ENCODE assay signal across 9 mouse cellular contexts in the genomic region with DNA sequence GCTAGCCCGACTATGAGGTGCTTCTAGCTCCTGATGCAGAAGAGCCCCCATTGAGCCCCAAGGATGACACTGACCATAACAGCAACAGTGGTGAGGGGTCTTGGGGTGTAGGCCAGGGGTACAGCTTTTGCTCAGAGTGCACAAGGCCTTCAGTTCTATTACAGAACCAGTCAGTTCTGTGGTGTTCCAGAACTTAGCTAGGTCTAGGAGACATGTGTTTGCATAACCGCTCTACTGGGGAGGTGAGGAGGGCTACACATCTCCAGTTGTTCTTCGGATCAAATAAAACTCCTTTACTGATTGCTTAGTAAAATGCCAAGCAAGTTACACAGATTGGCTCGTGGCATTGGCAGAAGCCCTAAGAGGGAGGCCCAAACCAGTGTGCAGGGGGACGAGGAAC. TPM values are rescaled to one million over a fixed set of nuclear protein-coding genes. Genes with fewer than 3 reads are reported as not detected.
DNase-seq lines count a peak whose midpoint lies in the region; ATAC-seq lines count a peak whose summit lies in the region.
"Had no signal": no experiment of that assay in that cellular context is flagged by ENCODE, and none has a peak within 500 bp of the region (broad histone marks: within the 10 kb centered on the region; RNA-seq: fewer than 3 reads in every experiment).

Gene 4930451I11Rik, minus strand, starts transcription at position 101 of the 400 bp plus-strand sequence.

- no peaks in the 10 kb centered on the region for H3K36me3 ChIP-seq in kidney, embryonic 16.5 days (ENCODE audit: insufficient read depth, low read length)
- no peaks in the 10 kb centered on the region for H3K36me3 ChIP-seq in embryonic facial prominence, embryonic 12.5 days
- H3K36me3 ChIP-seq in hindbrain, embryonic 15.5 days: no peaks in the 10 kb centered on the region
- H3K36me3 ChIP-seq in midbrain, embryonic 16.5 days (ENCODE audit: control insufficient read depth, insufficient read depth, low read length): peaks cover 4% of the 10 kb centered on the region; the same call in 1 of the 2 replicates

- no peaks in the 10 kb centered on the region for H3K9me3 ChIP-seq in kidney, embryonic 16.5 days (ENCODE audit: low read length)
- peaks cover 3% of the 10 kb centered on the region; the same call in 1 of the 2 replicates for H3K9me3 ChIP-seq in embryonic facial prominence, embryonic 12.5 days
- H3K9me3 ChIP-seq in hindbrain, embryonic 15.5 days: no peaks in the 10 kb centered on the region
- H3K9me3 ChIP-seq in midbrain, embryonic 16.5 days (replicated peaks; ENCODE audit: control insufficient read depth, low read length, poor library complexity, severe bottlenecking): no peaks in the 10 kb centered on the region

- H3K27ac ChIP-seq in kidney, embryonic 16.5 days (ENCODE audit: low read length): no peak within 1 kb of the TSS
- H3K27ac ChIP-seq in embryonic facial prominence, embryonic 12.5 days: no peak within 1 kb of the TSS
- H3K27ac ChIP-seq in hindbrain, embryonic 15.5 days (replicated peaks): 0 out of 2 replicates have a peak within 1 kb of the TSS, but pooled peaks have one; percentile 54
- H3K27ac ChIP-seq in midbrain, embryonic 16.5 days (ENCODE audit: low read length): 0 out of 2 replicates have a peak within 1 kb of the TSS, but pooled peaks have one; percentile 37

- H3K27me3 ChIP-seq in kidney, embryonic 16.5 days (ENCODE audit: insufficient read depth, low read length): peaks cover 2% of the 10 kb centered on the region; the same call in 1 of the 2 replicates
- H3K27me3 ChIP-seq in embryonic facial prominence, embryonic 12.5 days: peaks cover 26% of the 10 kb centered on the region
- H3K27me3 ChIP-seq in hindbrain, embryonic 15.5 days: no peaks in the 10 kb centered on the region
- no peaks in the 10 kb centered on the region for H3K27me3 ChIP-seq in midbrain, embryonic 16.5 days (ENCODE audit: control insufficient read depth, insufficient read depth, low read depth, low read length)

- peak within 1 kb of the TSS; percentile 52; the same call in 1 of the 2 replicates for H3K9ac ChIP-seq in kidney, embryonic 16.5 days (replicated peaks; ENCODE audit: low read length)
- H3K9ac ChIP-seq in embryonic facial prominence, embryonic 12.5 days: no peak within 1 kb of the TSS
- H3K9ac ChIP-seq in hindbrain, embryonic 15.5 days: no peak within 1 kb of the TSS
- peak within 1 kb of the TSS; percentile 38 for H3K9ac ChIP-seq in midbrain, embryonic 16.5 days (ENCODE audit: low read depth, low read length)

- WGBS in kidney, embryonic 16.5 days: 57% methylated on average over 5 of the region's 5 CpGs
- WGBS in embryonic facial prominence, embryonic 12.5 days: 58% methylated on average over 5 of the region's 5 CpGs
- WGBS in hindbrain, embryonic 15.5 days: 53% methylated on average over 5 of the region's 5 CpGs
- WGBS in midbrain, embryonic 16.5 days: 57% methylated on average over 5 of the region's 5 CpGs

- ATAC-seq in kidney, embryonic 16.5 days (ENCODE audit: low FRiP score, low TSS enrichment): peak; percentile 8; the same call in 1 of the 2 replicates
- ATAC-seq in embryonic facial prominence, embryonic 12.5 days (ENCODE audit: insufficient number of reproducible peaks, insufficient read depth, low FRiP score, low TSS enrichment): no peak
- ATAC-seq in hindbrain, embryonic 15.5 days (ENCODE audit: low FRiP score, low read depth): 0 out of 2 replicates have a peak, but pooled peaks have one; percentile 10
- ATAC-seq in midbrain, embryonic 16.5 days: 0 out of 2 replicates have a peak, but pooled peaks have one; percentile 21

- peak within 1 kb of the TSS; percentile 38 for H3K4me3 ChIP-seq in kidney, embryonic 16.5 days (ENCODE audit: low read length)
- peak within 1 kb of the TSS; percentile 23 for H3K4me3 ChIP-seq in embryonic facial prominence, embryonic 12.5 days
- peak within 1 kb of the TSS; percentile 27 for H3K4me3 ChIP-seq in hindbrain, embryonic 15.5 days
- H3K4me3 ChIP-seq in midbrain, embryonic 16.5 days (ENCODE audit: low read depth, low read length): peak within 1 kb of the TSS; percentile 29

- peak within 1 kb of the TSS; percentile 53 for H3K4me2 ChIP-seq in kidney, embryonic 16.5 days (replicated peaks; ENCODE audit: low read depth, low read length)
- H3K4me2 ChIP-seq in embryonic facial prominence, embryonic 12.5 days (replicated peaks): peak within 1 kb of the TSS; percentile 49
- H3K4me2 ChIP-seq in hindbrain, embryonic 15.5 days: peak within 1 kb of the TSS; percentile 61
- peak within 1 kb of the TSS; percentile 63 for H3K4me2 ChIP-seq in midbrain, embryonic 16.5 days (ENCODE audit: low read length)

- no peak for DNase-seq in kidney, postnatal 36 days
- no peak for DNase-seq in thymus, postnatal 36 days
- DNase-seq in gastrocnemius, adult 8-10 months (ENCODE audit: low spot score in 2 of 2): no peak
- no peak for DNase-seq in adrenal gland, postnatal 10 days

- H3K4me1 ChIP-seq in kidney, embryonic 16.5 days (ENCODE audit: insufficient read depth, low read length): peaks cover 13% of the 10 kb centered on the region
- peaks cover 5% of the 10 kb centered on the region; the same call in 1 of the 2 replicates for H3K4me1 ChIP-seq in embryonic facial prominence, embryonic 12.5 days
- H3K4me1 ChIP-seq in hindbrain, embryonic 15.5 days (replicated peaks): peaks cover 25% of the 10 kb centered on the region
- H3K4me1 ChIP-seq in midbrain, embryonic 16.5 days (ENCODE audit: control insufficient read depth, insufficient read depth, low read length): peaks cover 4% of the 10 kb centered on the region; the same call in 1 of the 2 replicates

RNA-seq across cellular contexts. Expression of gene 4930451I11Rik, which starts in this region (rescaled TPM):
- polyA plus RNA-seq in kidney, embryonic 16.5 days (2015; fragmentation: Nextera tagmentation; extraction: Ambion mirVana): not detected in 2 replicates
- not detected in 2 replicates for polyA plus RNA-seq in embryonic facial prominence, embryonic 12.5 days (2016; fragmentation: Nextera tagmentation; extraction: Ambion mirVana)
- 0.43 TPM in 1 of 2 replicates, not detected in the other for polyA plus RNA-seq in hindbrain, embryonic 15.5 days (2015; fragmentation: Nextera tagmentation; extraction: Ambion mirVana)
- not detected in 2 replicates for polyA plus RNA-seq in midbrain, embryonic 16.5 days (2015; fragmentation: Nextera tagmentation; extraction: Ambion mirVana)
- not detected for total RNA-seq in gastrocnemius, adult 8-10 months (2022)
- not detected for total RNA-seq in adrenal gland, postnatal 10 days (2021)
- polyA plus RNA-seq: gonadal fat pad, adult 2 months had no signal

Comparison
In these comparisons a context has a peak if more than half of its experiments do, and no peak if none do; other contexts are left out.
1. Peak in ATAC-seq, H3K4me3 ChIP-seq, H3K9ac ChIP-seq and H3K4me2 ChIP-seq in kidney, embryonic 16.5 days; RNA of the gene not detected or under 1 TPM.
2. Peak in ATAC-seq, H3K4me3 ChIP-seq, H3K27ac ChIP-seq and H3K4me2 ChIP-seq in hindbrain, embryonic 15.5 days; RNA of the gene not detected or under 1 TPM.
3. Peak in ATAC-seq, H3K4me3 ChIP-seq, H3K27ac ChIP-seq, H3K9ac ChIP-seq and H3K4me2 ChIP-seq in midbrain, embryonic 16.5 days; RNA of the gene not detected or under 1 TPM.